Mouse (Mus musculus) liver, embryonic 16.5 days (tissue): ENCODE data around the gene Jsrp1. TPM values are rescaled to one million over a fixed set of nuclear protein-coding genes. Genes with fewer than 3 reads are reported as not detected.

ENCODE experiments used
- ATAC-seq: fragments of 200-750 bp; cut with Nextera tagmentation; 2 replicates; pipeline ENCODE4 v1.8.0; 2017; ENCODE audit warnings: low read depth, mild to moderate bottlenecking, moderate number of reproducible peaks, moderate library complexity
- H3K27ac ChIP-seq: fragments of 300-500 bp; sonication (generic); 2 replicates; pipeline ENCODE4 v1.5.1; 2014; ENCODE audit warnings: mild to moderate bottlenecking, low read length
- H3K27me3 ChIP-seq: fragments of 300-500 bp; sonication (generic); 2 replicates; pipeline ENCODE4 v1.6.1; 2014; ENCODE audit warnings: low read depth, low read length, mixed read lengths; ENCODE audit not compliant: control insufficient read depth, insufficient read depth
- H3K36me3 ChIP-seq: fragments of 300-500 bp; sonication (generic); 2 replicates; pipeline ENCODE4 v1.6.1; 2014; ENCODE audit warnings: mild to moderate bottlenecking; ENCODE audit not compliant: control insufficient read depth, insufficient read depth
- H3K4me1 ChIP-seq: fragments of 300-500 bp; sonication (generic); 2 replicates; pipeline ENCODE4 v1.6.1; 2014; ENCODE audit warnings: low read depth, low read length, mixed read lengths; ENCODE audit not compliant: control insufficient read depth
- H3K4me2 ChIP-seq: fragments of 300-500 bp; sonication (generic); 2 replicates; pipeline ENCODE4 v1.6.1; 2014; ENCODE audit warnings: low read depth, low read length, mixed read lengths
- H3K4me3 ChIP-seq: fragments of 300-500 bp; sonication (generic); 2 replicates; pipeline ENCODE4 v1.5.1; 2014; ENCODE audit warnings: low read depth, mild to moderate bottlenecking, low read length
- H3K9ac ChIP-seq: fragments of 300-500 bp; sonication (generic); 2 replicates; pipeline ENCODE4 v1.6.1; 2014; ENCODE audit warnings: low read depth, low read length
- H3K9me3 ChIP-seq: fragments of 300-500 bp; sonication (generic); replicated peaks from 2 replicates; pipeline ENCODE4 v1.6.1; 2016; ENCODE audit warnings: low read length; ENCODE audit not compliant: control insufficient read depth
- WGBS: fragments of 180-500 bp; shearing (Covaris S2); extraction: QIAGEN DNeasy Blood & Tissue Kit; methylation state at CpG from one replicate; pipeline ENCODE4 v1.1.7; 2014; ENCODE audit not compliant: insufficient replicate concordance; 5-methylcytosine and 5-hydroxymethylcytosine counted together
- polyA plus RNA-seq: library from polyadenylated mRNA; unstranded; fragments of >200 nt; fragmentation: Nextera tagmentation; extraction: Ambion mirVana; gene quantifications from 2 replicates; pipeline ENCODE4 v1.2.1, GENCODE M21; 2015

Gene Jsrp1
- polyA plus RNA-seq, 1 experiment from 2014 or later = 1.2 TPM

DNA sequence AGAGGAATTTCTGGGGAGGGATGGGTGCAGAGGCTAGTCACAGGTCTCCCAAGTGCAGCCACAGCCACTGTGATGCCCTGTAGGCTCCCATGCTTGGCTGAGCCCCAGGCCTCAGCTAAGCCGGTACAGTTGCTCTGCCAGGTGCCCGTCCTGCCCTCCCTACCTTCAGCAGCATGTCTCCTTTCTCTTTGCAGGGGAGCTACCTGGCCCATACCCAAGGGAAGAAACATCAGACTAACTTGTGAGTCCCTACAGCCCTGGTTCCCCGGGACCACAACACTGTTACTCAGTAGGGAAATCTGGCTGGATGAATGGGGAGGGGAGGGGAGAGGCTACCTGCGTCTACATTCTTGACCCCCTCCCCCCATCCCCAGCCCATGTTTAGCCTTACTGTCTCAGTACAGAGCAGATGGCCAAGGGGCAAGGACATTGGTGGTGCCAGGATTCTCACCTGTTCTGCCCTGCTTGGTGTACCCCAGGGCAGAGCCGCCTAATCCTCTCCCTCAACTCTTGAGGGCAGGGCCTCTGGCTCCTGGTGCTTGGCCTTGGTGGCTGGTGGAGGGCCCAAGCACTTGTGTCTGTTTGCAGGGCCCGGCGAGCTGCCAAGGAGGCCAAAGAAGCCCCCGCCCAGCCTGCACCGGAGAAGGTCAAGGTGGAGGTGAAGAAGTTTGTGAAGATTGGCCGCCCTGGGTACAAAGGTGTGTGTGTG is 10.9 kb downstream of the Jsrp1 start:
- peaks cover 35% of the 10 kb centered on the region for H3K4me1 ChIP-seq
- peaks cover 11% of the 10 kb centered on the region for H3K27me3 ChIP-seq
- 84% methylated on average over 10 of the region's 10 CpGs for WGBS
- no peak overlapping the region for H3K4me3 ChIP-seq
- H3K27ac ChIP-seq = no peak overlapping the region
- no peak for ATAC-seq
- H3K9ac ChIP-seq = no peak overlapping the region
- peaks cover 42% of the 10 kb centered on the region for H3K36me3 ChIP-seq
- no peak overlapping the region for H3K4me2 ChIP-seq
- no peaks in the 10 kb centered on the region for H3K9me3 ChIP-seq

- peak overlapping the region; percentile 94 for H3K9ac ChIP-seq
- H3K4me1 ChIP-seq = peaks cover 25% of the 10 kb centered on the region
- H3K27me3 ChIP-seq = no peaks in the 10 kb centered on the region
- H3K4me2 ChIP-seq = peak overlapping the region; percentile 93
- H3K4me3 ChIP-seq = peak overlapping the region; percentile 93
- no peak for ATAC-seq
- H3K27ac ChIP-seq = peak overlapping the region; percentile 97
- no peaks in the 10 kb centered on the region for H3K9me3 ChIP-seq
- peaks cover 53% of the 10 kb centered on the region for H3K36me3 ChIP-seq
- WGBS = under 1% methylated on average over 18 of the region's 18 CpGs
Measured at GRCm38 (mm10) chr10:80799070-80799566, 14.2 kb downstream of the Jsrp1 start.

- peak within 1 kb of the TSS; percentile 93 for H3K4me3 ChIP-seq
- peaks cover 53% of the 10 kb centered on the region for H3K36me3 ChIP-seq
- H3K27ac ChIP-seq = peak within 1 kb of the TSS; percentile 97
- H3K9ac ChIP-seq = peak within 1 kb of the TSS; percentile 94
- H3K9me3 ChIP-seq = no peaks in the 10 kb centered on the region
- peak; percentile 94 for ATAC-seq
- under 1% methylated on average over 101 of the region's 104 CpGs for WGBS
- H3K27me3 ChIP-seq = no peaks in the 10 kb centered on the region
- H3K4me2 ChIP-seq = peak within 1 kb of the TSS; percentile 93
- peaks cover 25% of the 10 kb centered on the region for H3K4me1 ChIP-seq
Measured at GRCm38 (mm10) chr10:80798150-80799006, 14.9 kb downstream of the Jsrp1 start, which contains the start of the genes Sf3a2 and Plekhj1. Gene Sf3a2, plus strand, starts transcription at chr10:80798198. Gene Plekhj1, minus strand, starts transcription at chr10:80798626.

GRCm38 (mm10) chr10:80797186-80798149 is 15.8 kb downstream of the Jsrp1 start:
- ATAC-seq = peak; percentile 52
- Histone ChIP-seq H3K36me3 (peaks cover 46% of the 10 kb centered on the region), H3K27me3 (no peaks in the 10 kb centered on the region), H3K9me3 (no peaks in the 10 kb centered on the region), H3K9ac (peak overlapping the region; percentile 94), H3K4me3 (peak overlapping the region; percentile 93), H3K4me2 (peak overlapping the region; percentile 93), H3K27ac (peak overlapping the region; percentile 97), H3K4me1 (peaks cover 25% of the 10 kb centered on the region)
- 2% methylated on average over 58 of the region's 59 CpGs for WGBS

GRCm38 (mm10) chr10:80796307-80796848 is 16.9 kb downstream of the Jsrp1 start:
- Histone ChIP-seq H3K4me3 (peak overlapping the region; percentile 93), H3K9me3 (no peaks in the 10 kb centered on the region), H3K27ac (no peak overlapping the region), H3K9ac (peak overlapping the region; percentile 94), H3K36me3 (peaks cover 41% of the 10 kb centered on the region), H3K27me3 (no peaks in the 10 kb centered on the region), H3K4me1 (peaks cover 25% of the 10 kb centered on the region), H3K4me2 (peak overlapping the region; percentile 93)
- no peak for ATAC-seq
- WGBS = 77% methylated on average over 9 of the region's 9 CpGs

GRCm38 (mm10) chr10:80794750-80795149 is 18.5 kb downstream of the Jsrp1 start:
- Histone ChIP-seq H3K4me1 (peaks cover 20% of the 10 kb centered on the region), H3K9me3 (no peaks in the 10 kb centered on the region), H3K27ac (no peak overlapping the region), H3K27me3 (no peaks in the 10 kb centered on the region), H3K36me3 (peaks cover 51% of the 10 kb centered on the region), H3K9ac (no peak overlapping the region), H3K4me2 (no peak overlapping the region), H3K4me3 (no peak overlapping the region)
- 79% methylated on average over 8 of the region's 8 CpGs for WGBS
- ATAC-seq = no peak

DNA sequence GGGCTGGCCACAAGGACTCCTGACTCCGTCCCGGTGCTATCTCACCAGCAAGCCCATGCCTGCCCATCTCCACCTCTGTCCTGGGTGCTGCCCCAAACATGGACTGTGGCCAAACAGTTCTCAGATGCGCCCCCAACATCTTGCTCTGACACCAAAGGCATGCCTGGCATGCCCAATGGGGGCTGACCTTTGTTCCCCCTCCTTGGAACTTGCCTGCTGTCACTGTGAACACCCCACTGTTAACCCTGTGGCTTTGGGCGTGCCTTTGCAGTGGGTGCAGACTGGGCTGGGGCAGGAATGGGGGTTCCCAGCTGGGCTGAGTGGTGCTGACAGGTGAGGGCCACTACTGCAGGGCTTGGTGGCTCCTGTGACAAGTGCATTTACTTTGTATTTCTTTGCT is 19.5 kb downstream of the Jsrp1 start:
- Histone ChIP-seq H3K27ac (no peak overlapping the region), H3K9me3 (no peaks in the 10 kb centered on the region), H3K4me1 (peaks cover 15% of the 10 kb centered on the region), H3K4me3 (no peak overlapping the region), H3K9ac (no peak overlapping the region), H3K36me3 (peaks cover 59% of the 10 kb centered on the region), H3K27me3 (no peaks in the 10 kb centered on the region), H3K4me2 (no peak overlapping the region)
- WGBS = 73% methylated on average over 4 of the region's 4 CpGs
- ATAC-seq = no peak
